Mouse (Mus musculus): ENCODE data around the gene Ebpl. TPM values are rescaled to one million over a fixed set of nuclear protein-coding genes. Genes with fewer than 3 reads are reported as not detected.

Ebpl gene
- polyA plus RNA-seq, 1 experiment from 2014 or later, result 10.5 TPM

- Histone ChIP-seq H3K27ac (no peak overlapping the region), H3K9me3 (ENCODE audit: control insufficient read depth, low read length) (no peaks in the 10 kb centered on the region), H3K27me3 (ENCODE audit: control insufficient read depth, insufficient read depth, low read length) (no peaks in the 10 kb centered on the region), H3K9ac (no peak overlapping the region), H3K4me3 (replicated peaks; ENCODE audit: low read length) (no peak overlapping the region), H3K4me1 (replicated peaks; ENCODE audit: control insufficient read depth, insufficient read depth, low read length) (no peaks in the 10 kb centered on the region), H3K4me2 (replicated peaks) (no peak overlapping the region), H3K36me3 (replicated peaks; ENCODE audit: control insufficient read depth, insufficient read depth) (no peaks in the 10 kb centered on the region)
- 73% methylated on average over 19 of the region's 19 CpGs for WGBS
- DNase-seq (ENCODE audit: low spot score) (no peak), ATAC-seq (ENCODE audit: low FRiP score) (no peak)
Measured at GRCm38 (mm10) chr14:61288606-61289286, 71.5 kb downstream of the Ebpl start.

Other genes starting within 250 kb of the Ebpl start
- 11.7 and 12.6 TPM in 2 replicates for gene Sacs, start 222.0 kb downstream of the Ebpl start, polyA plus RNA-seq (2014; fragmentation: Nextera tagmentation; extraction: Ambion mirVana)
- gene Sgcg, start 101.9 kb downstream of the Ebpl start, polyA plus RNA-seq (2014; fragmentation: Nextera tagmentation; extraction: Ambion mirVana), result 0.23 and 0.33 TPM in 2 replicates
- 0.25 and 0.82 TPM in 2 replicates for gene Arl11, start 50.7 kb downstream of the Ebpl start, polyA plus RNA-seq (2014; fragmentation: Nextera tagmentation; extraction: Ambion mirVana)
- gene Kpna3, start 79.4 kb upstream of the Ebpl start, polyA plus RNA-seq (2014; fragmentation: Nextera tagmentation; extraction: Ambion mirVana), result 83.7 and 93.7 TPM in 2 replicates
- 57.2 and 68.5 TPM in 2 replicates for gene Spryd7, start 196.4 kb upstream of the Ebpl start, polyA plus RNA-seq (2014; fragmentation: Nextera tagmentation; extraction: Ambion mirVana)
- 53.5 and 55.9 TPM in 2 replicates for gene Trim13, start 237.8 kb upstream of the Ebpl start, polyA plus RNA-seq (2014; fragmentation: Nextera tagmentation; extraction: Ambion mirVana)
- gene Kcnrg, start 247.0 kb upstream of the Ebpl start, polyA plus RNA-seq (2014; fragmentation: Nextera tagmentation; extraction: Ambion mirVana), result 4.2 and 4.4 TPM in 2 replicates